Mouse (Mus musculus): ENCODE data around the gene Ak2. TPM values are rescaled to one million over a fixed set of nuclear protein-coding genes. Genes with fewer than 3 reads are reported as not detected.

Ak2 gene
- total and polyA plus RNA-seq, 3 experiments: 269 to 363 (median 280) TPM

- in situ Hi-C loops (cut with MboI; ENCODE audit: low pct_ligation_motif_present, low pct_unique_long_range_greater_than_20kb, low sequenced_read_pairs): loop anchor here (5.0 to 10.0 kb wide), 2 partner anchors 58 to 100 kb away; no protein-coding TSS in a partner anchor
- no peak overlapping the region for H3K4me2 ChIP-seq (ENCODE audit: insufficient read depth, low read depth, poor library complexity, severe bottlenecking)
- TF ChIP-seq SMC3 (IDR thresholded peaks at IDR 0.05; ENCODE audit: low read depth, low read length) (no peak), NRF1 (IDR thresholded peaks at IDR 0.05; ENCODE audit: low read depth, low read length) (no peak), MEF2A (IDR thresholded peaks at IDR 0.05; ENCODE audit: borderline replicate concordance, low read depth, low read length) (no peak), EP300 (IDR thresholded peaks at IDR 0.05; ENCODE audit: low read length) (no peak), MXI1 (IDR thresholded peaks at IDR 0.05; ENCODE audit: low read depth, low read length) (no peak), USF1 (IDR thresholded peaks at IDR 0.05; ENCODE audit: low read depth, low read length) (no peak), SIN3A (IDR thresholded peaks at IDR 0.05; ENCODE audit: low read length) (no peak), JUN (IDR thresholded peaks at IDR 0.05; ENCODE audit: insufficient read depth, low read depth, low read length) (no peak), CHD1 (IDR thresholded peaks at IDR 0.05; ENCODE audit: low read depth, low read length) (no peak), BHLHE40 (IDR thresholded peaks at IDR 0.05; ENCODE audit: low read depth, low read length) (no peak), NELFE (IDR thresholded peaks at IDR 0.05; ENCODE audit: low read depth, low read length) (no peak), POLR2AphosphoS2 (IDR thresholded peaks at IDR 0.05; ENCODE audit: low read depth, low read length) (no peak), GABPA (IDR thresholded peaks at IDR 0.05; ENCODE audit: insufficient replicate concordance, low read depth, low read length) (no peak), ZKSCAN1 (IDR thresholded peaks at IDR 0.05; ENCODE audit: borderline replicate concordance, low read depth, low read length) (no peak), ZNF384 (IDR thresholded peaks at IDR 0.05; ENCODE audit: low read depth, low read length) (no peak), ETS1 (conservative IDR thresholded peaks at IDR 0.05; ENCODE audit: low read depth, low read length) (no peak), RAD21 (IDR thresholded peaks at IDR 0.05; ENCODE audit: low read depth, low read length) (no peak), MAX (IDR thresholded peaks at IDR 0.05; ENCODE audit: low read length) (no peak)
- H3K9me3 ChIP-seq (replicated peaks; ENCODE audit: low read length): no peaks in the 10 kb centered on the region
- H3K4me3 ChIP-seq (replicated peaks in 1 of 3; ENCODE audit: low read depth in 2 of 3, low read length in 2 of 3, poor library complexity in 1 of 3): no peak overlapping the region
- H3K27ac ChIP-seq (ENCODE audit: insufficient read depth, low read depth): no peak overlapping the region
- dilution Hi-C loops (cut with MboI; ENCODE audit: extremely low pct_ligation_motif_present, extremely low pct_unique_long_range_greater_than_20kb, low sequenced_read_pairs): no loop called here
- H3K9ac ChIP-seq (ENCODE audit: insufficient read depth, low read depth): no peak overlapping the region
- H3K27me3 ChIP-seq (replicated peaks): no peaks in the 10 kb centered on the region
- H3K79me2 ChIP-seq (replicated peaks; ENCODE audit: control insufficient read depth, extremely low read depth, insufficient read depth, poor library complexity, severe bottlenecking): no peaks in the 10 kb centered on the region
- no peak for DNase-seq (ENCODE audit: extremely low read depth)
- peaks cover 5 to 30% of the 10 kb centered on the region in 2 experiments for H3K4me1 ChIP-seq (ENCODE audit: control insufficient read depth in 1 of 2, insufficient read depth in 2 of 2)
- H3K36me3 ChIP-seq (replicated peaks in 1 of 2; ENCODE audit: control insufficient read depth in 1 of 2, insufficient read depth in 1 of 2, low read length in 1 of 2): no peaks in the 10 kb centered on the region
These were observed 14.5 kb upstream of the Ak2 start for GRCm38 (mm10) chr4:128977217-128977616.

- in situ Hi-C loops (cut with MboI; ENCODE audit: low pct_ligation_motif_present, low pct_unique_long_range_greater_than_20kb, low sequenced_read_pairs) (loop anchor here (5.0 to 10.0 kb wide), 2 partner anchors 56 to 99 kb away; no protein-coding TSS in a partner anchor), dilution Hi-C loops (cut with MboI; ENCODE audit: extremely low pct_ligation_motif_present, extremely low pct_unique_long_range_greater_than_20kb, low sequenced_read_pairs) (no loop called here)
- Histone ChIP-seq H3K27me3 (replicated peaks) (peaks cover 3% of the 10 kb centered on the region), H3K4me1 (ENCODE audit: control insufficient read depth in 1 of 2, insufficient read depth in 2 of 2) (peaks cover 8 to 33% of the 10 kb centered on the region in 2 experiments), H3K27ac (ENCODE audit: insufficient read depth, low read depth) (no peak overlapping the region), H3K9me3 (replicated peaks; ENCODE audit: low read length) (peaks cover 4% of the 10 kb centered on the region), H3K9ac (ENCODE audit: insufficient read depth, low read depth) (no peak overlapping the region), H3K79me2 (replicated peaks; ENCODE audit: control insufficient read depth, extremely low read depth, insufficient read depth, poor library complexity, severe bottlenecking) (no peaks in the 10 kb centered on the region), H3K4me2 (ENCODE audit: insufficient read depth, low read depth, poor library complexity, severe bottlenecking) (no peak overlapping the region), H3K4me3 (replicated peaks in 1 of 3; ENCODE audit: low read depth in 2 of 3, low read length in 2 of 3, poor library complexity in 1 of 3) (no peak overlapping the region), H3K36me3 (replicated peaks in 1 of 2; ENCODE audit: control insufficient read depth in 1 of 2, insufficient read depth in 1 of 2, low read length in 1 of 2) (no peaks in the 10 kb centered on the region)
- no peak for DNase-seq (ENCODE audit: extremely low read depth)
- no peak for TF ChIP-seq GABPA (IDR thresholded peaks at IDR 0.05; ENCODE audit: insufficient replicate concordance, low read depth, low read length)
- TF ChIP-seq EP300 (IDR thresholded peaks at IDR 0.05; ENCODE audit: low read length): no peak
- TF ChIP-seq BHLHE40 (IDR thresholded peaks at IDR 0.05; ENCODE audit: low read depth, low read length): no peak
- TF ChIP-seq CHD1 (IDR thresholded peaks at IDR 0.05; ENCODE audit: low read depth, low read length): no peak
- no peak for TF ChIP-seq MXI1 (IDR thresholded peaks at IDR 0.05; ENCODE audit: low read depth, low read length)
- no peak for TF ChIP-seq ZNF384 (IDR thresholded peaks at IDR 0.05; ENCODE audit: low read depth, low read length)
- TF ChIP-seq ZC3H11A (IDR thresholded peaks at IDR 0.05; ENCODE audit: low read depth, low read length): no peak
- no peak for TF ChIP-seq MYC (IDR thresholded peaks at IDR 0.05; ENCODE audit: low read depth, low read length)
- TF ChIP-seq TBP (conservative IDR thresholded peaks at IDR 0.05; ENCODE audit: low read depth, low read length): no peak
- TF ChIP-seq SMC3 (IDR thresholded peaks at IDR 0.05; ENCODE audit: low read depth, low read length): no peak
- no peak for TF ChIP-seq JUN (IDR thresholded peaks at IDR 0.05; ENCODE audit: insufficient read depth, low read depth, low read length)
- TF ChIP-seq JUND (conservative IDR thresholded peaks at IDR 0.05; ENCODE audit: low read depth, low read length): no peak
- TF ChIP-seq HCFC1 (IDR thresholded peaks at IDR 0.05; ENCODE audit: low read depth, low read length): no peak
- no peak for TF ChIP-seq RCOR1 (conservative IDR thresholded peaks at IDR 0.05; ENCODE audit: low read depth, low read length)
- TF ChIP-seq KAT2A (IDR thresholded peaks at IDR 0.05; ENCODE audit: insufficient replicate concordance, low read length): no peak
These were observed 13.1 kb upstream of the Ak2 start for GRCm38 (mm10) chr4:128978634-128979033.

All from CH12.LX (cell line).